Mouse (Mus musculus): ENCODE data around the gene Stim2.

DNA sequence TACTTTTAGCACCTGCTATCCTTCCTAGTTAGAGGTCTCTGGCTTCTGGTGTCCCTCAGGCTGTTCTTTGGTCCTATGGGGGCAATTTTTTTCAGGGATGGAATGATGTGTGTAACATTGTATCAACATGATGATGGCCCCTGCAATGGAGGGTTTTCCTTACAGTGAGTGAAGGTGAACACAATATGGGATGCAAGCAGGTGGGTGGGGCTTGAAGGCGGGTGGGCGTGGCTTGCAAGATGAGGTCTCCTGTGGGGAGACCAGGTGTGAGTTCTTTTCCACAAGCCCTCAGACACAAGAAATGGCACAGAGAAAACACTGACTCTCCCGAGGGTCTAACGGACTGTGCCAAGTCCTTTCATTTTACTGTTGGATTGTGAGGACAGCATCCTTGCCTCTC, 157.6 kb downstream of the Stim2 start:
- TF ChIP-seq TCF12 (IDR thresholded peaks at IDR 0.05; ENCODE audit: insufficient read depth, poor library complexity, severe bottlenecking) (no peak), MYOD1 (IDR thresholded peaks at IDR 0.05; ENCODE audit: control insufficient read depth in 1 of 3, insufficient read length in 2 of 3, low read depth in 2 of 3) (no peak), MYOG (IDR thresholded peaks at IDR 0.05; ENCODE audit: control insufficient read depth in 1 of 3, insufficient read depth in 1 of 3, insufficient read length in 2 of 3, low read depth in 2 of 3) (no peak), E2F4 (IDR thresholded peaks at IDR 0.05; ENCODE audit: insufficient read depth) (no peak), MAX (IDR thresholded peaks at IDR 0.05; ENCODE audit: low read depth) (no peak)

All from myocyte (in vitro differentiated cells).